Mouse (Mus musculus): Measurements from ENCODE around the gene Sh3bp1. TPM values are rescaled to one million over a fixed set of nuclear protein-coding genes. Genes with fewer than 3 reads are reported as not detected.
A peak's percentile ranks its signal among the peaks of the same experiment; 100 is the strongest.
"Not testable (repeated sequence)": the region's sequence is repeated elsewhere in the genome, so short reads cannot be mapped to it uniquely, and the experiment has no call there.

Sh3bp1 gene
- total and polyA plus RNA-seq, 3 experiments = 12.3 to 69.7 (median 23.8) TPM

GRCm38 (mm10) chr15:78877810-78878390, 21.7 kb upstream of the Sh3bp1 start:
- Histone ChIP-seq H3K9me3 (replicated peaks; ENCODE audit: low read length) (no peaks in the 10 kb centered on the region), H3K36me3 (replicated peaks in 1 of 2; ENCODE audit: control insufficient read depth in 1 of 2, insufficient read depth in 1 of 2, low read length in 1 of 2) (peaks cover 25 to 38% of the 10 kb centered on the region in 2 experiments), H3K9ac (ENCODE audit: insufficient read depth, low read depth) (peak overlapping the region; percentile 90), H3K79me2 (replicated peaks; ENCODE audit: control insufficient read depth, extremely low read depth, insufficient read depth, poor library complexity, severe bottlenecking) (0 out of 2 replicates have a peak, but pooled peaks cover 4% of the 10 kb centered on the region), H3K27me3 (replicated peaks) (peaks cover 24% of the 10 kb centered on the region), H3K4me2 (ENCODE audit: insufficient read depth, low read depth, poor library complexity, severe bottlenecking) (peak overlapping the region; percentile 66), H3K4me1 (ENCODE audit: control insufficient read depth in 1 of 2, insufficient read depth in 2 of 2) (peaks cover 0 to 28% of the 10 kb centered on the region in 2 experiments; a peak in 2 of 4 replicates), H3K27ac (ENCODE audit: insufficient read depth, low read depth) (no peak overlapping the region), H3K4me3 (replicated peaks in 1 of 3; ENCODE audit: low read depth in 2 of 3, low read length in 2 of 3, poor library complexity in 1 of 3) (peak overlapping the region; percentile 49 to 75 (median 68))
- DNase-seq (ENCODE audit: extremely low read depth) = no peak
- in situ Hi-C loops (cut with MboI; ENCODE audit: low pct_ligation_motif_present, low pct_unique_long_range_greater_than_20kb, low sequenced_read_pairs) (no loop called here), dilution Hi-C loops (cut with MboI; ENCODE audit: extremely low pct_ligation_motif_present, extremely low pct_unique_long_range_greater_than_20kb, low sequenced_read_pairs) (no loop called here)
- no peak for TF ChIP-seq JUND (conservative IDR thresholded peaks at IDR 0.05; ENCODE audit: low read depth, low read length)
- TF ChIP-seq POLR2A (IDR thresholded peaks at IDR 0.05; ENCODE audit: low read depth, low read length) = no peak
- no peak for TF ChIP-seq UBTF (IDR thresholded peaks at IDR 0.05; ENCODE audit: low read depth, low read length)
- TF ChIP-seq MAX (IDR thresholded peaks at IDR 0.05; ENCODE audit: low read length) = no peak

DNA sequence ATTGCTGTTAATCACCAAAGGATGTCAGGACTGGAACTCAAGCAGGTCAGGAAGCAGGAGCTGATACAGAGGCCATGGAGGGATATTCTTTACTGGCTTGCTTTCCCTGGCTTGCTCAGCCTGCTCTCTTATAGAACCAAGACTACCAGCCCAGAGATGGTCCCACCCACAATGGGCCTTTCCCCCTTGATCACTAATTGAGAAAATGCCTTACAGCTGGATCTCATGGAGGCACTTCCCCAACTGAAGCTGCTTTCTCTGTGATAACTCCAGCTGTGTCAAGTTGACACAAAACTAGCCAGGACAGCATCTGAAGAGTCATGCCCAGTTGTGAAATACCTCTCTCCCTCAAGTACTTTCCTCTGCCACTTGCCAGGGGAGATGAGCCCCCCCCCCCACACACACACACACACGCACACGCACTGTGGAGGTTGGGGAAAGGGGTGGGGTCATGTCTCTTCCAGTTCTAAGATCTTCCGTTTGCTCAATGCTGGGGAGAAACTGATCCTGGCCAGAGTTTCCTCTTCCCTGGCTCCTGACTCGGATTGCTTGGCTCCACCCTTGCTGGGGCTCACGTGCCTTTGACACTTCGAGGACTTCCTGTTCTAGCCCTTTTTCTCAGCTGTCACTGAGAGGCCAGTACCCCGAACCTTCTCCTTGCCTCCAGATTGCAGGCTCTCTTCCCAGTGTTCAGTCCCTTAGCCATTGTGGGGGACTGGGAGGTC, 20.6 kb upstream of the Sh3bp1 start:
- H3K9ac ChIP-seq (ENCODE audit: insufficient read depth, low read depth); H3K4me2 ChIP-seq (ENCODE audit: insufficient read depth, low read depth, poor library complexity, severe bottlenecking); H3K4me3 ChIP-seq (replicated peaks in 1 of 3; ENCODE audit: low read depth in 2 of 3, low read length in 2 of 3, poor library complexity in 1 of 3); H3K27ac ChIP-seq (ENCODE audit: insufficient read depth, low read depth); H3K79me2 ChIP-seq (replicated peaks; ENCODE audit: control insufficient read depth, extremely low read depth, insufficient read depth, poor library complexity, severe bottlenecking); in situ Hi-C loops (cut with MboI; ENCODE audit: low pct_ligation_motif_present, low pct_unique_long_range_greater_than_20kb, low sequenced_read_pairs); DNase-seq (ENCODE audit: extremely low read depth); dilution Hi-C loops (cut with MboI; ENCODE audit: extremely low pct_ligation_motif_present, extremely low pct_unique_long_range_greater_than_20kb, low sequenced_read_pairs); H3K9me3 ChIP-seq (replicated peaks; ENCODE audit: low read length): not testable (repeated sequence)
- 0 out of 2 replicates have a peak, but pooled peaks have one; percentile 16 for TF ChIP-seq BHLHE40 (IDR thresholded peaks at IDR 0.05; ENCODE audit: low read depth, low read length)
- Histone ChIP-seq H3K27me3 (replicated peaks) (peaks cover 18% of the 10 kb centered on the region), H3K36me3 (replicated peaks in 1 of 2; ENCODE audit: control insufficient read depth in 1 of 2, insufficient read depth in 1 of 2, low read length in 1 of 2) (peaks cover 35 to 48% of the 10 kb centered on the region in 2 experiments), H3K4me1 (ENCODE audit: control insufficient read depth in 1 of 2, insufficient read depth in 2 of 2) (peaks cover 0 to 28% of the 10 kb centered on the region in 2 experiments; a peak in 2 of 4 replicates)

DNA sequence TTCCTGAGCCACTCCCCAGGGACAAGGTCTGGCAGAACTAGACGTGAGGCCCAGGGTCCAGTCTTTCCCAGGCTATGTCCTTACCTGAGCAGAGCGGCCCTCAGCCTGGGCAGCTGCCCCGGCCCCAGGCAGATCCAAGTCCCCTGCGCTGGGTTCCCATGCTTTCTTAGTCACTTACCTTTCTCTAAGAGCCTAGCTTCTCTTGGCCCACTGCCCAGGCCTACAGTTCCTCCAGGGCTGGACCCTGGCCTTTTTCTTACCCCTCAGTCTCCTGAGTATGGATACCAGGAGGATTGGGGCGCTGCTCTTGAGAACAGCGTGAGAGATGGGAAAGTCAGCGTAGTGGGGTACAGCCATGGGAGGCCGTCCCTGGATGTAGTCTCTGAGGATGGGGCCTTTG, 19.1 kb upstream of the Sh3bp1 start:
- dilution Hi-C loops (cut with MboI; ENCODE audit: extremely low pct_ligation_motif_present, extremely low pct_unique_long_range_greater_than_20kb, low sequenced_read_pairs) (no loop called here), in situ Hi-C loops (cut with MboI; ENCODE audit: low pct_ligation_motif_present, low pct_unique_long_range_greater_than_20kb, low sequenced_read_pairs) (no loop called here)
- peaks cover 0 to 28% of the 10 kb centered on the region in 2 experiments; a peak in 2 of 4 replicates for H3K4me1 ChIP-seq (ENCODE audit: control insufficient read depth in 1 of 2, insufficient read depth in 2 of 2)
- no peak overlapping the region for H3K9ac ChIP-seq (ENCODE audit: insufficient read depth, low read depth)
- 0 out of 2 replicates have a peak, but pooled peaks cover 4% of the 10 kb centered on the region for H3K79me2 ChIP-seq (replicated peaks; ENCODE audit: control insufficient read depth, extremely low read depth, insufficient read depth, poor library complexity, severe bottlenecking)
- no peak overlapping the region for H3K4me2 ChIP-seq (ENCODE audit: insufficient read depth, low read depth, poor library complexity, severe bottlenecking)
- H3K4me3 ChIP-seq (replicated peaks in 1 of 3; ENCODE audit: low read depth in 2 of 3, low read length in 2 of 3, poor library complexity in 1 of 3) = no peak overlapping the region
- peaks cover 46 to 61% of the 10 kb centered on the region in 2 experiments for H3K36me3 ChIP-seq (replicated peaks in 1 of 2; ENCODE audit: control insufficient read depth in 1 of 2, insufficient read depth in 1 of 2, low read length in 1 of 2)
- peaks cover 4% of the 10 kb centered on the region for H3K27me3 ChIP-seq (replicated peaks)
- H3K27ac ChIP-seq (ENCODE audit: insufficient read depth, low read depth) = no peak overlapping the region
- H3K9me3 ChIP-seq (replicated peaks; ENCODE audit: low read length) = no peaks in the 10 kb centered on the region
- DNase-seq (ENCODE audit: extremely low read depth) = no peak
- TF ChIP-seq ZKSCAN1 (IDR thresholded peaks at IDR 0.05; ENCODE audit: borderline replicate concordance, low read depth, low read length) (no peak), ETS1 (conservative IDR thresholded peaks at IDR 0.05; ENCODE audit: low read depth, low read length) (no peak), MAZ (IDR thresholded peaks at IDR 0.05; ENCODE audit: low read depth, low read length) (no peak), JUND (conservative IDR thresholded peaks at IDR 0.05; ENCODE audit: low read depth, low read length) (no peak), TBP (conservative IDR thresholded peaks at IDR 0.05; ENCODE audit: low read depth, low read length) (no peak), NRF1 (IDR thresholded peaks at IDR 0.05; ENCODE audit: low read depth, low read length) (no peak), KAT2A (IDR thresholded peaks at IDR 0.05; ENCODE audit: insufficient replicate concordance, low read length) (no peak), CHD1 (IDR thresholded peaks at IDR 0.05; ENCODE audit: low read depth, low read length) (no peak), ZMIZ1 (IDR thresholded peaks at IDR 0.05; ENCODE audit: low read depth, low read length) (no peak), SIN3A (IDR thresholded peaks at IDR 0.05; ENCODE audit: low read length) (no peak)

Measured in CH12.LX (cell line).